Mouse (Mus musculus) CD4-positive, CD25-positive, alpha-beta regulatory T cell, adult 4 months (primary cell): ENCODE measurements around the gene Gm10128. TPM values are rescaled to one million over a fixed set of nuclear protein-coding genes. Genes with fewer than 3 reads are reported as not detected.
A peak's percentile ranks its signal among the peaks of the same experiment; 100 is the strongest.
"Not testable (repeated sequence)": the region's sequence is repeated elsewhere in the genome, so short reads cannot be mapped to it uniquely, and the experiment has no call there.

ENCODE experiments used
- ATAC-seq: one replicate; pipeline ENCODE4 v1.8.0; 2017
- polyA plus RNA-seq, 2 experiments: library from polyadenylated mRNA; unstranded; fragments of 100-300 nt; shearing (Covaris generic); gene quantifications; one replicate each; pipeline ENCODE4 v1.2.1; 2017

Gene Gm10128
- not detected for polyA plus RNA-seq

GRCm38 (mm10) chr14:7643872-7644271 lies at the start of gene Gm10128:
Gm10128 (minus strand) TSS chr14:7643972.
- ATAC-seq, result not testable (repeated sequence)

- peak; percentile 39 for ATAC-seq
These were observed 37.4 kb upstream of the Gm10128 start for GRCm38 (mm10) chr14:7681170-7681569.

- ATAC-seq, result not testable (repeated sequence)
These were observed 18.7 kb upstream of the Gm10128 start for GRCm38 (mm10) chr14:7662491-7662890.

GRCm38 (mm10) chr14:7658101-7659074 lies 14.6 kb upstream of the Gm10128 start:
- not testable (repeated sequence) for ATAC-seq

GRCm38 (mm10) chr14:7657456-7657855 lies 13.7 kb upstream of the Gm10128 start:
- ATAC-seq, result not testable (repeated sequence)

- ATAC-seq, result not testable (repeated sequence)
These were observed 48.3 kb downstream of the Gm10128 start, which contains the start of gene Gm10338 for GRCm38 (mm10) chr14:7595492-7595891. Gm10338 (minus strand) TSS chr14:7595592.

Other genes starting within 250 kb of the Gm10128 start
- not detected for gene Gm3755, start 193.1 kb downstream of the Gm10128 start, polyA plus RNA-seq
- 10 to 100 TPM; 13.7 to 19.4 TPM for gene Gm3752, start 160.2 kb downstream of the Gm10128 start, polyA plus RNA-seq
- 1 to 10 TPM; 2.5 to 6.6 TPM for gene Gm3558, start 75.4 kb downstream of the Gm10128 start, polyA plus RNA-seq
- gene Gm10338, start 48.4 kb downstream of the Gm10128 start, polyA plus RNA-seq, result not detected
- not detected for gene Gm26661, start 147.6 kb upstream of the Gm10128 start, polyA plus RNA-seq
- gene Flnb, start 174.0 kb upstream of the Gm10128 start, polyA plus RNA-seq, result 1 to 10 TPM; 5.0 to 7.5 TPM